Mouse (Mus musculus): ENCODE results near the gene Tacr3.

GRCm38 (mm10) chr3:134828875-134829530 lies at the start of gene Tacr3:
- no peak for TF ChIP-seq CTCF (IDR thresholded peaks at IDR 0.05; ENCODE audit: low read depth, low read length)
- no peak for TF ChIP-seq GATA1 (IDR thresholded peaks at IDR 0.05; ENCODE audit: borderline replicate concordance, low read length)
- TF ChIP-seq TAL1 (conservative IDR thresholded peaks at IDR 0.05; ENCODE audit: low read depth, low read length), result no peak
- TF ChIP-seq GATA2 (IDR thresholded peaks at IDR 0.05; ENCODE audit: borderline replicate concordance, low read depth, low read length), result no peak
